Mouse (Mus musculus) heart, embryonic 12.5 days (tissue): Measurements from ENCODE around the gene Cmc2. TPM values are rescaled to one million over a fixed set of nuclear protein-coding genes. Genes with fewer than 3 reads are reported as not detected.
A peak's percentile ranks its signal among the peaks of the same experiment; 100 is the strongest.

Source experiments
- ATAC-seq: fragments of 200-750 bp; cut with Nextera tagmentation; 2 replicates; pipeline ENCODE4 v1.8.0; 2017; ENCODE audit warnings: moderate TSS enrichment, moderate library complexity; ENCODE audit not compliant: insufficient number of reproducible peaks, low FRiP score
- H3K27ac ChIP-seq: fragments of 300-500 bp; sonication (generic); 2 replicates; pipeline ENCODE4 v1.5.1; 2016; ENCODE audit warnings: mild to moderate bottlenecking, moderate library complexity; ENCODE audit not compliant: poor library complexity, severe bottlenecking
- H3K27me3 ChIP-seq: fragments of 300-500 bp; sonication (generic); replicated peaks from 2 replicates; pipeline ENCODE4 v1.6.1; 2016; ENCODE audit warnings: mild to moderate bottlenecking, moderate library complexity
- H3K36me3 ChIP-seq: fragments of 300-500 bp; sonication (generic); 2 replicates; pipeline ENCODE4 v1.6.1; 2016; ENCODE audit warnings: mild to moderate bottlenecking, moderate library complexity
- H3K4me1 ChIP-seq: fragments of 300-500 bp; sonication (generic); replicated peaks from 2 replicates; pipeline ENCODE4 v1.6.1; 2016; ENCODE audit warnings: mild to moderate bottlenecking
- H3K4me2 ChIP-seq: fragments of 300-500 bp; sonication (generic); 2 replicates; pipeline ENCODE4 v1.6.1; 2016; ENCODE audit warnings: mild to moderate bottlenecking, moderate library complexity
- H3K4me3 ChIP-seq: fragments of 300-500 bp; sonication (generic); 2 replicates; pipeline ENCODE4 v1.5.1; 2016; ENCODE audit warnings: mild to moderate bottlenecking
- H3K9ac ChIP-seq: fragments of 300-500 bp; sonication (generic); 2 replicates; pipeline ENCODE4 v1.6.1; 2016; ENCODE audit warnings: mild to moderate bottlenecking, moderate library complexity
- H3K9me3 ChIP-seq: fragments of 300-500 bp; sonication (generic); replicated peaks from 2 replicates; pipeline ENCODE4 v1.6.1; 2016; ENCODE audit warnings: mild to moderate bottlenecking, moderate library complexity
- WGBS: fragments of 180-500 bp; shearing (Covaris S2); methylation state at CpG from one replicate; pipeline ENCODE4 v1.1.7; 2016; 5-methylcytosine and 5-hydroxymethylcytosine counted together
- polyA plus RNA-seq: library from polyadenylated mRNA; unstranded; fragments of >200 nt; fragmentation: Nextera tagmentation; extraction: Ambion mirVana; gene quantifications from 2 replicates; pipeline ENCODE4 v1.2.1, GENCODE M21; 2016

The Cmc2 gene
- polyA plus RNA-seq, result 112 and 114 TPM in 2 replicates

- peak within 1 kb of the TSS; percentile 69 for H3K4me3 ChIP-seq
- H3K4me1 ChIP-seq, result peaks cover 13% of the 10 kb centered on the region
- H3K9ac ChIP-seq, result peak within 1 kb of the TSS; percentile 73
- no peaks in the 10 kb centered on the region for H3K27me3 ChIP-seq
- peak within 1 kb of the TSS; percentile 75 for H3K4me2 ChIP-seq
- peaks cover 28% of the 10 kb centered on the region for H3K36me3 ChIP-seq
- no peaks in the 10 kb centered on the region for H3K9me3 ChIP-seq
- WGBS, result under 1% methylated on average over 57 of the region's 57 CpGs
- peak; percentile 97 for ATAC-seq
- H3K27ac ChIP-seq, result peak within 1 kb of the TSS; percentile 85
Observed at GRCm38 (mm10) chr8:116921337-116922059, at the start of gene Cmc2, which contains the start of gene Cenpn. Gene Cmc2, minus strand, starts transcription at chr8:116921455. Gene Cenpn, plus strand, starts transcription at chr8:116921730.

- no peaks in the 10 kb centered on the region; the same call in 1 of the 2 replicates for H3K27me3 ChIP-seq
- no peak for ATAC-seq
- H3K4me2 ChIP-seq, result no peak overlapping the region
- H3K4me1 ChIP-seq, result 0 out of 2 replicates have a peak, but pooled peaks cover 6% of the 10 kb centered on the region
- 87% methylated on average over 6 of the region's 6 CpGs for WGBS
- no peaks in the 10 kb centered on the region for H3K36me3 ChIP-seq
- no peaks in the 10 kb centered on the region for H3K9me3 ChIP-seq
- no peak overlapping the region for H3K4me3 ChIP-seq
- H3K9ac ChIP-seq, result no peak overlapping the region
- no peak overlapping the region for H3K27ac ChIP-seq
Observed at GRCm38 (mm10) chr8:116969531-116969930, 48.3 kb upstream of the Cmc2 start.

- Histone ChIP-seq H3K27ac (no peak overlapping the region), H3K27me3 (no peaks in the 10 kb centered on the region), H3K9me3 (no peaks in the 10 kb centered on the region), H3K4me1 (peaks cover 15% of the 10 kb centered on the region), H3K36me3 (peaks cover 63% of the 10 kb centered on the region), H3K9ac (no peak overlapping the region), H3K4me2 (no peak overlapping the region), H3K4me3 (no peak overlapping the region)
- 91% methylated on average over 9 of the region's 9 CpGs for WGBS
- ATAC-seq, result no peak
Observed at GRCm38 (mm10) chr8:116954415-116954814, 33.2 kb upstream of the Cmc2 start.

GRCm38 (mm10) chr8:116952428-116952827 lies 31.2 kb upstream of the Cmc2 start:
- H3K9me3 ChIP-seq, result no peaks in the 10 kb centered on the region
- H3K27me3 ChIP-seq, result no peaks in the 10 kb centered on the region
- ATAC-seq, result no peak
- H3K4me1 ChIP-seq, result peaks cover 25% of the 10 kb centered on the region
- H3K27ac ChIP-seq, result no peak overlapping the region
- no peak overlapping the region for H3K4me3 ChIP-seq
- H3K36me3 ChIP-seq, result peaks cover 47% of the 10 kb centered on the region
- H3K9ac ChIP-seq, result no peak overlapping the region
- no peak overlapping the region for H3K4me2 ChIP-seq
- WGBS, result 87% methylated on average over 8 of the region's 8 CpGs

GRCm38 (mm10) chr8:116951778-116952177 lies 30.5 kb upstream of the Cmc2 start:
- H3K4me1 ChIP-seq, result peaks cover 29% of the 10 kb centered on the region
- no peak overlapping the region for H3K9ac ChIP-seq
- H3K9me3 ChIP-seq, result no peaks in the 10 kb centered on the region
- ATAC-seq, result no peak
- H3K4me2 ChIP-seq, result no peak overlapping the region
- H3K27ac ChIP-seq, result no peak overlapping the region
- no peaks in the 10 kb centered on the region for H3K27me3 ChIP-seq
- H3K4me3 ChIP-seq, result no peak overlapping the region
- WGBS, result 89% methylated on average over 2 of the region's 2 CpGs
- peaks cover 40% of the 10 kb centered on the region for H3K36me3 ChIP-seq

GRCm38 (mm10) chr8:116951369-116951768 lies 30.1 kb upstream of the Cmc2 start:
- H3K4me2 ChIP-seq, result no peak overlapping the region
- peaks cover 36% of the 10 kb centered on the region for H3K36me3 ChIP-seq
- no peak overlapping the region for H3K4me3 ChIP-seq
- H3K9me3 ChIP-seq, result no peaks in the 10 kb centered on the region
- H3K4me1 ChIP-seq, result peaks cover 34% of the 10 kb centered on the region
- ATAC-seq, result no peak
- H3K27me3 ChIP-seq, result no peaks in the 10 kb centered on the region
- H3K9ac ChIP-seq, result no peak overlapping the region
- 55% methylated on average over 5 of the region's 5 CpGs for WGBS
- H3K27ac ChIP-seq, result no peak overlapping the region

GRCm38 (mm10) chr8:116947589-116947988 lies 26.3 kb upstream of the Cmc2 start:
- no peaks in the 10 kb centered on the region for H3K27me3 ChIP-seq
- H3K36me3 ChIP-seq, result no peaks in the 10 kb centered on the region
- H3K9ac ChIP-seq, result peak overlapping the region; percentile 5; the same call in 1 of the 2 replicates
- WGBS, result 45% methylated on average over 7 of the region's 7 CpGs
- H3K4me2 ChIP-seq, result peak overlapping the region; percentile 32
- H3K4me3 ChIP-seq, result no peak overlapping the region
- no peaks in the 10 kb centered on the region for H3K9me3 ChIP-seq
- peaks cover 59% of the 10 kb centered on the region for H3K4me1 ChIP-seq
- no peak for ATAC-seq
- peak overlapping the region; percentile 66 for H3K27ac ChIP-seq

- H3K27me3 ChIP-seq, result no peaks in the 10 kb centered on the region
- peaks cover 58% of the 10 kb centered on the region for H3K4me1 ChIP-seq
- 66% methylated on average over 6 of the region's 6 CpGs for WGBS
Observed at GRCm38 (mm10) chr8:116946851-116947250, 25.6 kb upstream of the Cmc2 start.

GRCm38 (mm10) chr8:116946268-116946838 lies 25.1 kb upstream of the Cmc2 start:
- no peaks in the 10 kb centered on the region for H3K9me3 ChIP-seq
- H3K9ac ChIP-seq, result peak overlapping the region; percentile 49; the same call in 1 of the 2 replicates
- H3K4me3 ChIP-seq, result peak overlapping the region; percentile 30
- 28% methylated on average over 21 of the region's 21 CpGs for WGBS
- H3K4me1 ChIP-seq, result peaks cover 53% of the 10 kb centered on the region
- H3K36me3 ChIP-seq, result 0 out of 2 replicates have a peak, but pooled peaks cover 3% of the 10 kb centered on the region
- peak; percentile 43; the same call in 1 of the 2 replicates for ATAC-seq
- peak overlapping the region; percentile 61 for H3K4me2 ChIP-seq
- H3K27ac ChIP-seq, result peak overlapping the region; percentile 90
- no peaks in the 10 kb centered on the region for H3K27me3 ChIP-seq

More at GRCm38 (mm10) chr8:116946851-116947250, 25.6 kb upstream of the Cmc2 start:
- Histone ChIP-seq H3K4me3 (peak overlapping the region; percentile 30; the same call in 1 of the 2 replicates), H3K4me2 (peak overlapping the region; percentile 61), H3K27ac (peak overlapping the region; percentile 90), H3K36me3 (no peaks in the 10 kb centered on the region), H3K9ac (peak overlapping the region; percentile 49; the same call in 1 of the 2 replicates), H3K9me3 (no peaks in the 10 kb centered on the region)
- no peak for ATAC-seq

GRCm38 (mm10) chr8:116945169-116945910 lies 24.1 kb upstream of the Cmc2 start:
- H3K27me3 ChIP-seq, result no peaks in the 10 kb centered on the region
- no peak overlapping the region for H3K4me3 ChIP-seq
- H3K4me2 ChIP-seq, result peak overlapping the region; percentile 94
- 43% methylated on average over 9 of the region's 9 CpGs for WGBS
- H3K9ac ChIP-seq, result no peak overlapping the region
- H3K36me3 ChIP-seq, result peaks cover 12% of the 10 kb centered on the region; the same call in 1 of the 2 replicates
- no peaks in the 10 kb centered on the region for H3K9me3 ChIP-seq
- peaks cover 49% of the 10 kb centered on the region for H3K4me1 ChIP-seq
- peak overlapping the region; percentile 90 for H3K27ac ChIP-seq
- ATAC-seq, result peak; percentile 1; the same call in 1 of the 2 replicates

- peak overlapping the region; percentile 94 for H3K4me2 ChIP-seq
- peak overlapping the region; percentile 92 for H3K9ac ChIP-seq
- WGBS, result 16% methylated on average over 4 of the region's 4 CpGs
- peak overlapping the region; percentile 87 for H3K4me3 ChIP-seq
- no peak for ATAC-seq
- peaks cover 45% of the 10 kb centered on the region for H3K4me1 ChIP-seq
- no peaks in the 10 kb centered on the region for H3K27me3 ChIP-seq
- H3K36me3 ChIP-seq, result peaks cover 16% of the 10 kb centered on the region; the same call in 1 of the 2 replicates
- H3K27ac ChIP-seq, result no peak overlapping the region
- no peaks in the 10 kb centered on the region for H3K9me3 ChIP-seq
Observed at GRCm38 (mm10) chr8:116944385-116944696, 23.1 kb upstream of the Cmc2 start.
